Mouse (Mus musculus) embryo, embryonic 10.5 days (tissue): ENCODE measurements at regions not wholly inside any gene's neighbourhood (a gene's known extent, or its start where the extent isn't known, plus 50 kb on each side); places are given as distances from the start of the nearest gene placed in this dataset.
A peak's percentile ranks its signal among the peaks of the same experiment; 100 is the strongest.

Source experiments
- DNase-seq: peaks from one replicate; pipeline ENCODE4 v3.0.0-alpha.2; 2015; ENCODE audit warnings: low spot score

DNA sequence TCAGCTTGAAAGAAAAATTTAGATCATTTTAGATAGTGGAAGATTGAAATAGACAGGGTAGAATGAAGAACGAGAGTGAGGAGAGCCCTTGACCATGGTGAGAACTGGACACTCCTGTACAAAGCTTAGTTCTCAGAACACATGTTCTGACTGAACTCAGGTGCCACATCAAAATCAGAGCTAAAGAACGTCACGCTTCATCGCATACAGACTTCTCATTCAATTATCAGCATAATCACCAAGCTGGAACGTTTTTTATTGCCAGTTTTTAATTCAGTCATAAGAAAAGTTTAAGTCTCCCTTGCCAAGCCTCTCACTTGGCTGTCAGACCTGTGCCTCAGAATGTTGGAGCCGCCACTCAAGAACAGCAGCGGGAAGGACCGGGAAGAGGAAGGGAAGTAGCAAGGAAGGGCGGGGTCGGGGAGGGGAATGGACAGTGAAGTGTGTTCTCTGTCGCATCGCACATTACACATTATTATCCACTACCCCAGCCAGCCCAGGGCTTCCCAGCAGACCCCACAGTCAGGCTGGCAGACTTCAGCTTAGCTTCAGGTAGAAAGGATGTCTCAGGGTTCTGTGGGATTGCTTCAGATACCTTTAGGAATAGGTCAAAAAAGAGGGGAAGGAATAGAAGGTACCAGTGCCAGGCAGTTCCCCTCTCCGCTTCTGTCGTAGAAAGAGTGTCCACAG, 140.1 kb upstream of the Smim15 start:
- DNase-seq = no peak

GRCm38 (mm10) chr13:107903150-107903959, 140.9 kb upstream of the Smim15 start:
- peak; percentile 70 for DNase-seq

DNA sequence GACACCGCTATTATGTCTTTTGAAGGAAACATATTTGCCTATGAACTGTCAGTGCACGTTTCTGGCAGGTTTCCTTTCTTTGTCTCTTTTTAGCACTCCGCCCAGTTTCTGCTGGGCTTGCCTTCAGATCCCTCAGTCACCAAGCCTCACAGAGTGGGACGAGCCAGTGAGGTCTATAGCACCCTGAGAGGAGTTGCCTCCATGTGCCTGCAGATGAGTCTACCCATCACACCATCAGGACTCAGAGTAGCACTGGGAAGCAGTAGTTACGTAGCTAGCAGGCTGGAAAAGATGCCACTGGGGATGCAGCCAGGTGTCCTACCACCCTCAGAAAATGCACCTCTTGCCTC, 141.5 kb upstream of the Smim15 start:
- DNase-seq = no peak

DNA sequence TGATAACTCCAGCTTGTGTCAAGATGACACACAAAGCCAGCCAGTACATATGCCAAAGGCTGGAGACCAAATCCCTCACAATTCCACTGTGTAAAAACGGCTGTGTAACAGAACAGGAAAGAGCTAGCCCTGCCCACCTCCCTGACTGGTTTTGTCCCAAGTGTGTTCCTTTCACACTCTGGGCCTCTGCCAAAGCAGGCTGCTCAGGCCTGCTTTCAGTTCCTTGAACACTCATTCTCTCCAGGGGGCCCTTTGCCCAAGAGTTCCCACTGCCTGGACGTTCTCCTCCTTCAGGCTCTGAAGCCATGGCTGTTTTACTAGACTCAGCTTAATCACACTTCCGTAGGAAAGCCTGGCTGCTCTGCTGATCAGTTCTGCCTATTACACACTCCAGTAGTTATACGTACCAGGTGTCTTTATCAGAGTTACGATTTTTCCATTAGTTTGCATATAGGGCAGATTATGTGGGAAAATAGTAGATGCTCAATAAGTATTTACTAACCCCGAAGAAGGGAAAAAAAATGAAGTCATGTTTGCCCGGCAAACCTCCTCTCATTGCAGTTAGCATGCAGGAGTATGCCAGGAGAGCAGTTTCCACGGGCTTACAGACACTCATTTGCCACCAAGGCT, 144.5 kb upstream of the Smim15 start:
- DNase-seq = no peak

DNA sequence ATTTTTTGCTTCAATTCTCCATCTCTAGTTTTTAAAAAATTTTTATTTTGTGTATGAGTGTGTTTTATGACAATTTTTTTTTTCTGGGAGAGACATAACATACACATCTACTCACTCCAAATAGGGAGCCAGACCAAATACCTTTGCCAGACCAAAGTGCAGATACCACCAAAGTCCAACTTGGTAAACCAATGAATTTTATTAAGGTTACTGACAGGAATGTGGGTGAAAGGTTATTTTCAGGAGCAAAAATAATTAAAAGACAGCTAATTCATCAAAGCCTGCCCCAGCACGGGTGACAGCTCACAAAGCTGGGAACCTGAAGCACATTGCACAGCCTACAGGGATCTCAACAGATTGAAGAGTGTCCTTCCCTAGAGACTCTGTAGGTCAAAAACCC, 146.6 kb upstream of the Smim15 start:
- DNase-seq = no peak

DNA sequence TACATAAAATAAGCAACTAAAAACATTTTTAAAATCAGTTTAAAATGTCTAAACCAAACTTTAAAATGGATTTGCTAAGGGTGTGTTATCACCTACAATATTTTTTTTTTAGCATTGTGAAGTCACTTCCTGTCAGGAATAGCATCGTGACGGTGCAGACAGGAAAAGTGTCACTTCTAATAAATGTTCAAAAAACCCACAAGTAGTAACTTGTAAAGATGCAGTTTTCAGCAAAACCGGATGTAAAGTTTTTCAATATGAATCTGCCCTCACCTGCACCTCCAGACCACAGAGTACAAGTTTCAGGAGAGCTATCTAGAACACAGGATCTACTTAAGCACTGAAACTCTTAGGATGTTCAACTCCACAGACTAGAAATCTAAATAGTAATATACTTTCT, 147.1 kb upstream of the Smim15 start:
- no peak for DNase-seq

- no peak for DNase-seq
These were observed 150.6 kb upstream of the Smim15 start for GRCm38 (mm10) chr13:107893581-107894183.

DNA sequence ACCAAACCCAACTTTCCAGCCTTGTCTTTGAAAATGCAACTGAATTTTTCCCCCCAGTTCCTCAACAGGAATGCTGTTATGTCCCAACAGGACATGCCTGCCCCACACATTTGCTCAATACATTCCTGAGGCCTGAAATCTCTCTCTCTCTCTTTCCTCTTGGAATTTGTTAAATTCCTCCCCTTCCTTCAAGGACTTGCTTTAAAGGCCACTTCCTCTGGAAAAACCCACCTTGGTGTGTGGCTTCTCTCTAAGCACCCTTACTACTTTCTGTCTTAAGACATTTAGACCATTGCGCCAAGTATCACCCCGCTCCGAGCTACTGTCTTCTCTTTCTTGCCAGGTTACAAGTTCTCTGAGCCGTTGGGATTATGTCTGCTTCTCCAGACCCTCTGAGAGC, 151.2 kb upstream of the Smim15 start:
- DNase-seq = no peak

- DNase-seq = peak; percentile 22
These were observed 152.3 kb upstream of the Smim15 start for GRCm38 (mm10) chr13:107891946-107892345.

DNA sequence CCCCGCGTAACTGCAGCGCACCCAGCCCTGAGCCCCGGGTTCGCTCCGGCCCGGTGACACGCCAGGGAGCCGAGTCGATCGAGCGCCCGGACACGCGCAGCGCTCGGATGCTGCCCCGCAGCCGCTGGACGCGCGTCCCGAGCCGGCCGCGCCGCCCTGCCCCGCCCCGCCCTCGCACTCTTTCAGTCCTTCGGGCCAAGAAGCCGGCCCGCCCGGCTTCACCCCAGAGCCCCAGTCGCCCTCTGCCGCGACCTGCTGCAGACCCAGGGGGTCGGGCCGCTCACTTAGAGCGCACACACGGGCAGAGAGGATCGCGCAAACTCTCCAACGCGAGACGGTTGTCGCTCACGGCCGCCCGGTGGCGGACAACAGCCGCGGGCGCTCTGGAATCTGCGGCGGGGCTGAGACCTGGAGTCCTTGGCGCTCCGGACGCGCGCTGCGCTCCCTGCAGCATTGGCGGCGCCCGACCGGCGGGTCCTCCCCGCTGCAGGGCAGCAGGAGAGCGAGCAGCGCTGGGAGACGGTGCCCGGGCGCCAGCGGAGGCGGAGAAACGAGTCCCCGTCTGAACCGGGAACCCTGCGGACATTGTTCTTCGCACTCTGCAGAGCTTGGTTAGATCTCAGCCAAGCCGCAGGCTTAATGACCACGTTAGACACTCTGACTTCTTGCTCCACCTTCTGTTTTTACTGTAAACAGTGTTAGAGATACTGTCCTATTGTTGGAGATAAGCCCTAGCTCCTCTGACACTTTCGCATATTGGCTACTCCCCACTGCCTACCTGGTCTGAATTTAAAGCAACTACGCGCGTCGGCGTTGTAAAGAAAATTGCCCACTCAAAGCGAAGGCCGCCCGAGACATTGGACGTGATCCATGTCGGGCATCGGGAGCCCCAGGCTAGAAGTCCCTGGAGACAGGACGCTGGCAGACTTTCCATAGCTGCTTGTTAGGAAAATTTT, 153.1 kb upstream of the Smim15 start:
- peak; percentile 81 for DNase-seq

DNA sequence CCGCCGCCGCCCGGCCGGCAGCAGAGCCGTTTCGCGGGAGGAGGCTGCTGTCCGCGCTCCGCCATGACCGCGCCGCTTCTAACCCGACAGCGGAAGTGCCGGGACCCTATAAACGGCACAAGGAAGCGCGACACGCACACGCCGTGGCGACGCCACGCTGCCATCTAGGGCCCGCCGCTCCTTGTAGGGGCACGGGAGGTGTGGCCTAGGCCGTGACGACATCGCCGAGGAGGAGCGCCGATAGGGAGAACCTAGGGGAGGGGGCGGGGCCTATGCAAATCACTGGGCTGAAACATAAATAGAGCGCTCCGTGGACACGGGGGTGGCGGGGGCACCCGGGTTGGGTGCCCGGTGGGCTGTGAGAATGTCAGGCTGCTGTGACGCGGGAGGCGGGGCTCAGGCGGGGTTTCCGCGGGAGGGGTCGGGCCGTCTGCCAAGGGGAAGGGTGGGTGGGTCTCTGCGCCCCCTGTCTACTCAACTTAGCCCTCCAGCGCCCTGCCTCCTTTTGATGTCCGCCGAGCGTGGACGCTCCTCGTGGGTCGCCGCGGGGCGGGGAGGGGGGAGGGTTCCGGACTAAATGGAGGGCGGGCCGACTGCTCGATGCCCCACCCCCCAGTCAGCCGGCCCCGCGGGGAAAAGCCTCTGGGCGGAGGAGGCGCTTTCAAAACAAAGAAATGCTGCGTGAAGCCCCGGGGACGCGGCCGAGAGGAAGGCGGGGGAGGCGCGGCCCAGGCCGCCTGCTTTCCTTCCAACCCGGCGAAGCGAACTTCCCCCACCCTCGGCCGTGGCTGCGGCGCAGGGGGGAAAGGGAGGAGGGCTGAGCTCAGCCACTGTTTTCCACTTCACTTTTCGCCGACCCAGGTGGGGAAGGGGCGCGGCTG, 154.0 kb upstream of the Smim15 start:
- DNase-seq = peak; percentile 100

GRCm38 (mm10) chr13:107889588-107889984, 154.7 kb upstream of the Smim15 start:
- DNase-seq = peak; percentile 45

DNA sequence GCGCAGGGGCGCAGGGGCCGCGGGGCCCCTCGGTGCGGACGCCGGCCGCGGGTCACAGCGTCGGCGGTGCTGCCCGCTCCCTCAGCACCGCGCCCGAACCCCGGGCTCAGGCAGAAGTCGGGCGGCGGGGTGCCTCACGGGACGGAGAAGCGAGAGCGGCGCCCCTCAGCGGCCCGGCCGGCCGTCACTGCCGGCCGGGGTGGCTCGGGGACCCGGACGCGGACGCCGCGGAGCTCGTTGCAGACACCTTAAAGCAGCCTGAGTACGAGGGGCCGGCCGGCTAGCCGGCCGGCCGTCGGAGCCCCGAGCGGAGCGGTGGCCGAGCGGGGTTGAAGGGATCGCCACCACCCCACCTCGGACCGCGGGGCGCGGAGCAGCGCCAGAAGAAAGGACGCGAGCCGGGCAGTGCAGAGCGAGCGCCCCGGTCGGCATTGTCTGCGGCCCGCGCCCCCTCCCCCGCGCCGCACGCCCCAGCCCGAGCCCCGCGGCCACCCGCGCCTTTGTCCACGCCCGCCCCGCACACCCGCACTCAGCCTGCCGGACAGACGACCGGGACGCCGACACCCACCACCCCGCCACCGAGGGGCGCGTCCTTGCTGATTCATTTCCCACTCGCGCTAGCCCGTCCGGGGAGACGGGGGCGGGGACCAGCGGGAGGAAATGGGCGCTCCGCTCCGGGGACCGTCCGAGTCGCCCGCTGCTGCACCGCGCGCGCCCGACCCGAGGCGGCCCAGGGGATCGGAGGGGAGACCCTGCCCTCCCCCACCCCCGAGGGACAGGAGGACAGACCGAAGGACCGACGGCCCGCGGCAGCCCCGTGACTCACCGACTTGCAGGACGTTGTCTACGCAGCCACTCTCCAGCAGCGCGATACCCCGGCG, 155.4 kb upstream of the Smim15 start:
- peak; percentile 70 for DNase-seq

GRCm38 (mm10) chr13:107888231-107888555, 156.1 kb upstream of the Smim15 start:
- DNase-seq = no peak

- DNase-seq = peak; percentile 57
These were observed 156.6 kb upstream of the Smim15 start for GRCm38 (mm10) chr13:107887366-107888230.

- DNase-seq = no peak
These were observed 159.4 kb upstream of the Smim15 start for GRCm38 (mm10) chr13:107884836-107885235.

GRCm38 (mm10) chr13:107882337-107882736, 161.9 kb upstream of the Smim15 start:
- DNase-seq = no peak

- DNase-seq = no peak
These were observed 163.7 kb upstream of the Smim15 start for GRCm38 (mm10) chr13:107880551-107880950.

GRCm38 (mm10) chr13:107879535-107879934, 164.7 kb upstream of the Smim15 start:
- no peak for DNase-seq
